ENCODE assay signal across 8 mouse cellular contexts in genomic region chr6:92219445-92219844, GRCm38 (mm10). TPM values are rescaled to one million over a fixed set of nuclear protein-coding genes. Genes with fewer than 3 reads are reported as not detected.
DNase-seq lines count a peak whose midpoint lies in the region; ATAC-seq and TF ChIP-seq lines count a peak whose summit lies in the region.

No protein-coding gene starts in this region.

- H3K79me3 ChIP-seq in C2C12 (ENCODE audit: low read depth): peaks cover under 1% of the 10 kb centered on the region

- H3K79me2 ChIP-seq in C2C12 (ENCODE audit: control insufficient read depth, insufficient read depth): peaks cover 2% of the 10 kb centered on the region

- intact Hi-C loops in left cerebral cortex, postnatal 10 days (cut with DNase I): loop anchor here (1.0 kb wide), 1 partner anchor 50 kb away; no protein-coding TSS in a partner anchor

- H3K4me2 ChIP-seq in hindbrain, embryonic 11.5 days (replicated peaks; ENCODE audit: low read depth, low read length): no peak overlapping the region
- H3K4me2 ChIP-seq in hindbrain, embryonic 16.5 days (ENCODE audit: low read length): no peak overlapping the region

- H3ac ChIP-seq in C2C12 (ENCODE audit: control insufficient read depth, insufficient read length, low read depth): no peak overlapping the region

- no peak overlapping the region for H3K9ac ChIP-seq in hindbrain, embryonic 11.5 days (ENCODE audit: low read depth, low read length)
- H3K9ac ChIP-seq in hindbrain, embryonic 16.5 days (ENCODE audit: low read depth, low read length): no peak overlapping the region

- H3K27ac ChIP-seq in hindbrain, embryonic 11.5 days (ENCODE audit: low read depth, low read length): no peak overlapping the region
- no peak overlapping the region for H3K27ac ChIP-seq in hindbrain, embryonic 16.5 days (ENCODE audit: low read depth, low read length)

- WGBS in hindbrain, embryonic 11.5 days: 69% methylated on average over 3 of the region's 3 CpGs
- WGBS in hindbrain, embryonic 16.5 days: 56% methylated on average over 3 of the region's 3 CpGs

- ATAC-seq in hindbrain, embryonic 11.5 days (ENCODE audit: low FRiP score): no peak
- no peak for ATAC-seq in hindbrain, embryonic 16.5 days
- ATAC-seq in granulocyte monocyte progenitor cell, adult 5-6 weeks (replicated peaks; ENCODE audit: poor library complexity, severe bottlenecking): peak; percentile 26

- DNase-seq in hindbrain, embryonic 11.5 days (ENCODE audit: low spot score): peak; percentile 53
- DNase-seq in WW6 (ENCODE audit: low read depth, low spot score): peak; percentile 29
- peak; percentile 44 for DNase-seq in left cerebral cortex, postnatal 10 days (ENCODE audit: extremely low spot score in 1 of 2, low spot score in 2 of 2)
- DNase-seq in ovary, postnatal 36 days (ENCODE audit: low spot score): peak; percentile 23
- DNase-seq in gastrocnemius, postnatal 25 days: no peak

- H3K27me3 ChIP-seq in hindbrain, embryonic 11.5 days (ENCODE audit: control insufficient read depth, insufficient read depth, low read length): no peaks in the 10 kb centered on the region
- no peaks in the 10 kb centered on the region for H3K27me3 ChIP-seq in hindbrain, embryonic 16.5 days (replicated peaks; ENCODE audit: control insufficient read depth, insufficient read depth, low read length)
- peaks cover 22% of the 10 kb centered on the region for H3K27me3 ChIP-seq in C2C12 (ENCODE audit: control insufficient read depth, insufficient read depth, insufficient read length)

- no peaks in the 10 kb centered on the region for H3K36me3 ChIP-seq in hindbrain, embryonic 11.5 days (ENCODE audit: control insufficient read depth, insufficient read depth, low read length)
- H3K36me3 ChIP-seq in hindbrain, embryonic 16.5 days (ENCODE audit: control insufficient read depth, insufficient read depth, low read length): no peaks in the 10 kb centered on the region
- H3K36me3 ChIP-seq in C2C12 (ENCODE audit: control insufficient read depth, insufficient read depth): no peaks in the 10 kb centered on the region

- peak; percentile 6 for TF ChIP-seq CTCF in C2C12 (IDR thresholded peaks at IDR 0.05; ENCODE audit: control insufficient read depth, insufficient read depth, insufficient read length)

- no peaks in the 10 kb centered on the region for H3K9me3 ChIP-seq in hindbrain, embryonic 11.5 days (ENCODE audit: control insufficient read depth, low read length)
- no peaks in the 10 kb centered on the region for H3K9me3 ChIP-seq in hindbrain, embryonic 16.5 days (ENCODE audit: control insufficient read depth, low read length)

- H3K4me1 ChIP-seq in hindbrain, embryonic 11.5 days (replicated peaks; ENCODE audit: control insufficient read depth, insufficient read depth, low read length): no peaks in the 10 kb centered on the region
- no peaks in the 10 kb centered on the region for H3K4me1 ChIP-seq in hindbrain, embryonic 16.5 days (ENCODE audit: control insufficient read depth, insufficient read depth, low read depth, low read length)

- no peak overlapping the region for H3K4me3 ChIP-seq in hindbrain, embryonic 11.5 days (ENCODE audit: low read depth, low read length)
- no peak overlapping the region for H3K4me3 ChIP-seq in hindbrain, embryonic 16.5 days (ENCODE audit: low read length)
- no peak overlapping the region for H3K4me3 ChIP-seq in C2C12 (ENCODE audit: insufficient read depth, poor library complexity, severe bottlenecking)

TF ChIP-seq in C2C12, 6 proteins besides CTCF, POLR2A, EP300 and RAD21:
- no peak for TF ChIP-seq CEBPB (IDR thresholded peaks at IDR 0.05; ENCODE audit: low read depth)
- TF ChIP-seq USF1 (IDR thresholded peaks at IDR 0.05; ENCODE audit: low read depth): no peak
- TF ChIP-seq MAX (IDR thresholded peaks at IDR 0.05): no peak
- TF ChIP-seq FOSL1 (IDR thresholded peaks at IDR 0.05; ENCODE audit: insufficient read depth, low read length, poor library complexity, severe bottlenecking): no peak
- TF ChIP-seq MYOG (IDR thresholded peaks at IDR 0.05; ENCODE audit: control insufficient read depth, extremely low read depth, insufficient read length): no peak
- TF ChIP-seq MYOD1 (IDR thresholded peaks at IDR 0.05; ENCODE audit: control insufficient read depth, insufficient read length, low read depth): no peak

RNA-seq across cellular contexts. Expression of gene Rbsn, which starts 4.7 kb away (rescaled TPM):
- 16.0 and 21.3 TPM in 2 replicates for polyA plus RNA-seq in hindbrain, embryonic 11.5 days (2014; fragmentation: Nextera tagmentation; extraction: Ambion mirVana)
- polyA plus RNA-seq in hindbrain, embryonic 16.5 days (2015; fragmentation: Nextera tagmentation; extraction: Ambion mirVana): 28.6 and 34.3 TPM in 2 replicates
- 9.4 TPM for polyA plus RNA-seq in C2C12 (2012; fragmentation: generic; extraction: Trizol)
- 13.2 and 23.1 TPM in 2 replicates for total RNA-seq in granulocyte monocyte progenitor cell, adult 5-6 weeks (2014; fragmentation: Nextera tagmentation)
- 18.9 and 19.4 TPM in 2 replicates for total RNA-seq in granulocyte monocyte progenitor cell, adult 5-6 weeks (2017)
- 10 to 100 TPM; 33.7 to 36.0 TPM for total RNA-seq in left cerebral cortex, postnatal 10 days (2021)
- total RNA-seq in gastrocnemius, postnatal 25 days (2021): 10 to 100 TPM; 10.0 to 12.4 TPM

RNA-seq across cellular contexts. Expression of gene Trh, which starts 25.0 kb away (rescaled TPM):
- 1.4 and 2.0 TPM in 2 replicates for polyA plus RNA-seq in hindbrain, embryonic 11.5 days (2014; fragmentation: Nextera tagmentation; extraction: Ambion mirVana)
- polyA plus RNA-seq in hindbrain, embryonic 16.5 days (2015; fragmentation: Nextera tagmentation; extraction: Ambion mirVana): 3.4 and 3.9 TPM in 2 replicates
- polyA plus RNA-seq in C2C12 (2012; fragmentation: generic; extraction: Trizol): not detected
- not detected in 2 replicates for total RNA-seq in granulocyte monocyte progenitor cell, adult 5-6 weeks (2014; fragmentation: Nextera tagmentation)
- total RNA-seq in granulocyte monocyte progenitor cell, adult 5-6 weeks (2017): not detected in 2 replicates
- 1 to 10 TPM; 3.1 to 3.2 TPM for total RNA-seq in left cerebral cortex, postnatal 10 days (2021)
- total RNA-seq in gastrocnemius, postnatal 25 days (2021): not detected

RNA-seq across cellular contexts. Expression of gene Mrps25, which starts 35.6 kb away (rescaled TPM):
- 78.1 and 80.7 TPM in 2 replicates for polyA plus RNA-seq in hindbrain, embryonic 11.5 days (2014; fragmentation: Nextera tagmentation; extraction: Ambion mirVana)
- 76.4 and 81.7 TPM in 2 replicates for polyA plus RNA-seq in hindbrain, embryonic 16.5 days (2015; fragmentation: Nextera tagmentation; extraction: Ambion mirVana)
- 79.4 TPM for polyA plus RNA-seq in C2C12 (2012; fragmentation: generic; extraction: Trizol)
- total RNA-seq in granulocyte monocyte progenitor cell, adult 5-6 weeks (2014; fragmentation: Nextera tagmentation): 50.3 and 76.0 TPM in 2 replicates
- 55.0 and 86.6 TPM in 2 replicates for total RNA-seq in granulocyte monocyte progenitor cell, adult 5-6 weeks (2017)
- total RNA-seq in left cerebral cortex, postnatal 10 days (2021): 10 to 100 TPM; 49.9 to 53.2 TPM
- total RNA-seq in gastrocnemius, postnatal 25 days (2021): 10 to 100 TPM; 35.6 to 37.6 TPM

Comparison
In these comparisons a context has a peak if more than half of its experiments do, and no peak if none do; other contexts are left out.
1. RNA of gene Trh, which starts 25.0 kb away (total RNA-seq): 3.1 to 3.2 TPM in left cerebral cortex, postnatal 10 days; not detected in granulocyte monocyte progenitor cell, adult 5-6 weeks and not detected in gastrocnemius, postnatal 25 days; every median in the first group is over 4 times any median in the second.